Mouse (Mus musculus) liver, postnatal 0 days (tissue): ENCODE measurements around the gene Pgap1. TPM values are rescaled to one million over a fixed set of nuclear protein-coding genes. Genes with fewer than 3 reads are reported as not detected.

ENCODE experiments used
- ATAC-seq: fragments of 200-750 bp; cut with Nextera tagmentation; 2 replicates; pipeline ENCODE4 v1.8.0; 2017; ENCODE audit warnings: mild to moderate bottlenecking, moderate library complexity
- DNase-seq: peaks from one replicate; pipeline ENCODE4 v3.0.0-alpha.2; 2016
- H3K27ac ChIP-seq: fragments of 300-500 bp; sonication (generic); 2 replicates; pipeline ENCODE4 v1.5.1; 2014; ENCODE audit warnings: antibody characterized with exemption, moderate library complexity, mild to moderate bottlenecking, low read depth
- H3K27me3 ChIP-seq: fragments of 300-500 bp; sonication (generic); 2 replicates; pipeline ENCODE4 v1.6.1; 2014; ENCODE audit warnings: low read length, control low read depth, mixed read lengths; ENCODE audit not compliant: insufficient read depth
- H3K36me3 ChIP-seq: fragments of 300-500 bp; sonication (generic); replicated peaks from 2 replicates; pipeline ENCODE4 v1.6.1; 2014; ENCODE audit warnings: mild to moderate bottlenecking, control low read depth, low read length, moderate library complexity, mixed read lengths; ENCODE audit not compliant: insufficient read depth
- H3K4me1 ChIP-seq: fragments of 300-500 bp; sonication (generic); 2 replicates; pipeline ENCODE4 v1.6.1; 2014; ENCODE audit warnings: antibody characterized with exemption, mild to moderate bottlenecking, control low read depth; ENCODE audit not compliant: insufficient read depth
- H3K4me2 ChIP-seq: fragments of 300-500 bp; sonication (generic); 2 replicates; pipeline ENCODE4 v1.6.1; 2014; ENCODE audit warnings: low read depth, mild to moderate bottlenecking, low read length, moderate library complexity, mixed read lengths
- H3K4me3 ChIP-seq: fragments of 300-500 bp; sonication (generic); 2 replicates; pipeline ENCODE4 v1.5.1; 2014; ENCODE audit warnings: low read depth, low read length
- H3K9ac ChIP-seq: fragments of 300-500 bp; sonication (generic); replicated peaks from 2 replicates; pipeline ENCODE4 v1.6.1; 2014; ENCODE audit warnings: mild to moderate bottlenecking, moderate library complexity
- H3K9me3 ChIP-seq: fragments of 300-500 bp; sonication (generic); 2 replicates; pipeline ENCODE4 v1.6.1; 2016; ENCODE audit warnings: mild to moderate bottlenecking, control low read depth, low read length, mixed read lengths
- CTCF ChIP-seq: sonication (generic); IDR thresholded peaks from 2 replicates; pipeline ENCODE4 v1.5.1; 2016; ENCODE audit warnings: antibody characterized with exemption, low read depth
- EP300 ChIP-seq: IDR thresholded peaks from 2 replicates; pipeline ENCODE4 v1.6.1; 2016; ENCODE audit warnings: antibody characterized with exemption, low read depth, mild to moderate bottlenecking
- WGBS: fragments of 180-500 bp; shearing (Covaris S2); extraction: QIAGEN DNeasy Blood & Tissue Kit; methylation state at CpG from one replicate; pipeline ENCODE4 v1.1.7; 2014; ENCODE audit not compliant: insufficient replicate concordance; 5-methylcytosine and 5-hydroxymethylcytosine counted together
- polyA plus RNA-seq: library from polyadenylated mRNA; unstranded; fragments of >200 nt; fragmentation: Nextera tagmentation; extraction: Ambion mirVana; gene quantifications from 2 replicates; pipeline ENCODE4 v1.2.1, GENCODE M21; 2015

Pgap1 gene
- polyA plus RNA-seq, 1 experiment from 2014 or later, result 1.9 TPM

DNA sequence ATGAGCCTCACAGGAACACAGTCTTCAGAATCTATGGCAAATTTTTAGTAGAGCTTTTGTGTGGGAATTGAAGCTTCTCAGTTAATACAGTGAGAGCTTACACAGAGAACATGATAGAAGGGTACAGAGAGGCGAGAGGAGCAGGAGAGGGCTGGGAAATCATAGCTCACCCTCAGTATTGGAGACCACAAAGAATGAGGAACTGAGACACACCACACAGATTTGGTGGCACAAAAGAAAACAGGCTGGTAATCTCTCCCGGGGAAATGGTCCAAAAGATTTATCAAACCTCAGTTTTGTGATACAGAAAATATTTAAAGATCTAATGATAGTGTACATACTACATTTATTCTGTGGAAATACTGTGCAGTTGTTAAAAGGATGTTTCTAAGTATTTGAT is 11.6 kb upstream of the Pgap1 start:
- 30% methylated on average over 2 of the region's 2 CpGs for WGBS
- no peak overlapping the region for H3K27ac ChIP-seq
- H3K4me1 ChIP-seq, result no peaks in the 10 kb centered on the region
- H3K27me3 ChIP-seq, result no peaks in the 10 kb centered on the region
- no peaks in the 10 kb centered on the region for H3K9me3 ChIP-seq
- DNase-seq (no peak), ATAC-seq (no peak)
- TF ChIP-seq CTCF, result no peak
- no peak for TF ChIP-seq EP300
- H3K9ac ChIP-seq, result no peak overlapping the region
- H3K36me3 ChIP-seq, result no peaks in the 10 kb centered on the region
- H3K4me2 ChIP-seq, result no peak overlapping the region
- no peak overlapping the region for H3K4me3 ChIP-seq

DNA sequence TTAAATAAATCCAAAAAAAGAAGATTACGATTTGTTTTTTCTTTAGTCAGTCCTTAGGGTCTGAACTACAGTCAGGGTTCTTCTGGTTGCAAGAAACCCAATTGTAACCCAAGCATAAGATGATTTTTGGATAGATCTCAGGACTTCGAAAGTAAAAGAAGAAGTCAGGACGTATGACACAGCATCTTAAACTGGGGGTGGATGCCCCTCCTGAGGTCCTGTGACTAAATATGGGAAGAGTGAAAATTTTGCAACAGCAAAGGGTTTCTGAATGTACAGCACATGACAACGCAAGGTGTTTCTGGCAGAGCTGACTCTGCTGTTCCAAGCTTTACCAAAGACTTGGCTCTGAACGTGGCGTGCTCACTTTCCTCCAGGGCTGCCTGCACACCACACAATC is 6.4 kb upstream of the Pgap1 start:
- no peaks in the 10 kb centered on the region for H3K4me1 ChIP-seq
- no peaks in the 10 kb centered on the region for H3K27me3 ChIP-seq
- H3K4me2 ChIP-seq, result no peak overlapping the region
- no peak overlapping the region for H3K4me3 ChIP-seq
- no peak overlapping the region for H3K9ac ChIP-seq
- DNase-seq, result no peak
- no peaks in the 10 kb centered on the region for H3K36me3 ChIP-seq
- H3K27ac ChIP-seq, result no peak overlapping the region
- no peak for ATAC-seq
- 64% methylated on average over 6 of the region's 6 CpGs for WGBS
- no peak for TF ChIP-seq EP300
- TF ChIP-seq CTCF, result no peak
- no peaks in the 10 kb centered on the region for H3K9me3 ChIP-seq

DNA sequence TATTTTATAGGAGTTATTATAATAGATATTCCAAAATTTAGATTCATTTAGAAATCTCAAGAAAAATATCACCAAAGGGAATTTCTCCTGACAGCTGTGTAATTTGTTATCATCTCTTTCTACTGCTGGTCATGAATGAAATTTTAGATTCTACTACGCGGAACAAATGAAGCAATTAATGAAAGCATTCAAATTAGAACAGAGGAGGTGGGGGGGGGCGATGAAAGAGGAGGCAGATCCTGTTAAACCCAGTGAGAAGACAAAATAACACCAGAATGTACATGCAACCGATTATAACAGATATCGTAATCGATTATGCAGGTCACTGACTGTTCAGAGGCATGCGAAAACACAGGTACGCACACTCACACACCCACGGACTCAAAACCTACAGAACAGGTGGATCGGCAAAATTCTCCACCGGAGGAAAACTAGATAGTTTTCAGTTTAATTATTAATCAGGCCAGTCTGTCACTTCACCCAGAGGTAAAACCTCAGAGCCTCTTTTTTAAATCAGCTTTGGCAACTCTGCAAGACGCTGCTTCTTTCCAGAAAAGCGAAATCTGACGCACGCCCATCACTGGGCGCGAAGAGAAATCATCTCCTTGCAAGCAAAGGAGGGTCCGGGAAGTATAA is 780 bp downstream of the Pgap1 start:
- H3K9ac ChIP-seq, result peak overlapping the region; percentile 67
- DNase-seq, result no peak
- WGBS, result 4% methylated on average over 18 of the region's 18 CpGs
- no peak for TF ChIP-seq EP300
- no peak for TF ChIP-seq CTCF
- H3K9me3 ChIP-seq, result no peaks in the 10 kb centered on the region
- peak overlapping the region; percentile 94 for H3K4me2 ChIP-seq
- H3K27me3 ChIP-seq, result no peaks in the 10 kb centered on the region
- ATAC-seq, result no peak
- peak overlapping the region; percentile 71 for H3K4me3 ChIP-seq
- 0 out of 2 replicates have a peak, but pooled peaks cover 3% of the 10 kb centered on the region for H3K4me1 ChIP-seq
- H3K27ac ChIP-seq, result peak overlapping the region; percentile 69
- no peaks in the 10 kb centered on the region for H3K36me3 ChIP-seq

DNA sequence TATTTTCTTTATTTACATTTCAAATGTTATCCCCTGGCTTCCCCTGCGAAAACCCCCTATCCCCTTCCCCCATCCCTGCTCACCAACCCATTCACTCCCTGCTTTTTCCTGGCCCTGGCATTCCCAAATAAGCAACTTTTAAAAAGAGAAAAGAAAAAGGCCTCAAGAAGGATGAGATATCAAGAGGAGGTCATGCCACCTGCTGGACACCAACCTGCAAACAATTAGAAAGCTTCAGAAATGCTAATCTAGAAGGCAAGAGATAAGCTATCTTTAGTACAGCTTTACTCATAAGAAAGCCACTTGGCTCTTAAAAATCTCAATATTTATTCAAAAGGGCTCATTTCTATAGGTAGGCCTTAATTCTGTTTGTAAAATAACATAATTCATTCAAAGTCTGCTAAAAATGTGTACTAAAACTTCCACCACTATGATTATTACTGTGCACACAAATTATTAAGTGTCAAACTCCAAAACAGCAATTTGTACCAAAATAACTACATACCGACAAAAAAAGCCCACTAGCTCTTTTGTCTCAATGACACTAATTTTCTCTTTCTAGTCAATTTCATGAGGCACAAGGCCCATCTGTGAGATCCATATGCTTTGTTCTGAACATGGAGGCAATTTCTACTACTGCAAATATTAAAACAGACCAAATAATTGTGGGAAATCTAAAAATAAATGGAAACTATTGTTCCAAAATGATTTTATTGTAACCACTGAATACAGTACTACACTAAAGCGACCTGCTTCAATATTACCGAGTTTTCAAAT is 1.9 kb downstream of the Pgap1 start:
- 0 out of 2 replicates have a peak, but pooled peaks cover 3% of the 10 kb centered on the region for H3K4me1 ChIP-seq
- no peak overlapping the region for H3K4me3 ChIP-seq
- H3K4me2 ChIP-seq, result no peak overlapping the region
- ATAC-seq, result no peak
- H3K27me3 ChIP-seq, result no peaks in the 10 kb centered on the region
- no peaks in the 10 kb centered on the region for H3K36me3 ChIP-seq
- no peaks in the 10 kb centered on the region for H3K9me3 ChIP-seq
- no peak overlapping the region for H3K27ac ChIP-seq
- no peak for DNase-seq
- 60% methylated on average over 4 of the region's 4 CpGs for WGBS
- H3K9ac ChIP-seq, result no peak overlapping the region
- TF ChIP-seq CTCF, result peak; percentile 26
- no peak for TF ChIP-seq EP300

DNA sequence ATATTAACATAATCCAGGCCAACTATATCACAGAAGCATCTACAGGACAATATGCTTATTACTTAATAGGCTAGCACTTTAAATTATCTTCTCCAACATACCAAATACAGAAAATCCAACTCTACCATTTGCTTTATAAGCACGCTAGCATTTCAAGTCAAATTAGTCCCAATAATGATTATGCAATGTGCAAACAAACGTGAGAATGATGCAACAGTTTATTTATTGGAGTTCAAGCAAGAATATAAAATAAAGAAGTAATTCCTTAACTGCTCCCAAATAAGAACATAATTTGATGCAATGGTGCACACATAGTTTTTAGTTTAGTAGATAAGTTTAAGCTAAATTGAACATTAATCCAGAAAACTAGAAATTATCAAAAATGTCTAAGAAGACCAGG is 4.9 kb downstream of the Pgap1 start:
- Histone ChIP-seq H3K4me2 (no peak overlapping the region), H3K27ac (no peak overlapping the region), H3K27me3 (no peaks in the 10 kb centered on the region), H3K9me3 (no peaks in the 10 kb centered on the region), H3K4me1 (no peaks in the 10 kb centered on the region), H3K4me3 (no peak overlapping the region), H3K9ac (no peak overlapping the region), H3K36me3 (peaks cover 6% of the 10 kb centered on the region; the same call in 1 of the 2 replicates)
- DNase-seq (no peak), ATAC-seq (no peak)
- TF ChIP-seq EP300 (no peak), CTCF (no peak)
- WGBS, result 65% methylated on average over 2 of the region's 2 CpGs

DNA sequence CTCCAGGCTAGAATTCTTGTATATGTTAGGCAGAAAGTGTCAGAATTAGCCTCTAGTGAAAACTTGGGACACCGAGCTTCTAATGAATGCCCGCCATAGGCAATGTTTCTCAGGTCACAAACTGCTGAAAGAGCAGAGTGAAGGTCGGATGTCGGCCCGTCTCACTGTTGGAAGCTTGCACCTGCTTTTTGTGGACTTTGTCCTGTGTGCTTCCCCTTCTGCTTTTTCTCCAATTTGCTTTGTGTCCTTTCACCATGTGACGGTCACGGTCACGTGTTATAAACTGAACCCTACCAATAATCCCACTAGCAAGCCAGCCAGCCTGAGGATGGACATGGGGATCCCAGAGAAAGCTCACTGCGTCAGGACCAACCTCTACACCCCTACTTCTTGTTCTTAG is 12.3 kb downstream of the Pgap1 start:
- no peak for ATAC-seq
- no peak for TF ChIP-seq CTCF
- no peak for TF ChIP-seq EP300
- 79% methylated on average over 9 of the region's 9 CpGs for WGBS
- Histone ChIP-seq H3K4me1 (no peaks in the 10 kb centered on the region), H3K9ac (no peak overlapping the region), H3K4me3 (no peak overlapping the region), H3K27ac (no peak overlapping the region), H3K4me2 (no peak overlapping the region), H3K9me3 (no peaks in the 10 kb centered on the region), H3K27me3 (no peaks in the 10 kb centered on the region), H3K36me3 (peaks cover 10% of the 10 kb centered on the region; the same call in 1 of the 2 replicates)
- no peak for DNase-seq
